Mouse (Mus musculus) layer of hippocampus, adult 8-10 months (tissue): Measurements from ENCODE around the gene Pnpla5. TPM values are rescaled to one million over a fixed set of nuclear protein-coding genes. Genes with fewer than 3 reads are reported as not detected.
A peak's percentile ranks its signal among the peaks of the same experiment; 100 is the strongest.
"Not testable (repeated sequence)": the region's sequence is repeated elsewhere in the genome, so short reads cannot be mapped to it uniquely, and the experiment has no call there.

Experiments
- DNase-seq, 2 experiments: peaks; one replicate each; pipeline ENCODE4 v3.0.0; 2022; ENCODE audit warnings: low spot score in 2 of 2
- total RNA-seq, 4 experiments: library from RNA; stranded (reverse); gene quantifications; 2 replicates each; pipeline ENCODE4 v1.2.4; 2022

Pnpla5 gene
- not detected for total RNA-seq

DNA sequence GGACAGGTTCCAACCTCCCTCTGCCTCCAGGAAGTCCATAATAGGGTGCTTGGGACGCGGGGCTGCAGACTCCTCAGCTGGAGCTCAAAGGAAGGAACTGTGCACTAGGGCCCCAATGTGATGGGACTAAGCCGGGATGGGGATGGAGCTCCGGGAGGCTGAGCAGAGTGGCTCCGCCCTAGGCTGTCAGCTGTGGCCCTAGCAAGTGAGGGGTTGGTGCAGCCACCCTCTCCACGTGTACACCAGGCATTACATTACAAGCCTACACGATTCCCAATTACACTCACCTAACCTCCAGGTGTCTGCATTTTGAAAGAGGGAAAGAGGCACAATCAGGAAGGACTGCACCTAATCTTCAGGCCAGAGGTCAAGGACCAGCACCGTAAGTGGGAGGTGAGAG lies at the start of gene Pnpla5:
Gene Pnpla5, minus strand, starts transcription at position 101 of the 400 bp plus-strand sequence.
- no peak for DNase-seq

DNA sequence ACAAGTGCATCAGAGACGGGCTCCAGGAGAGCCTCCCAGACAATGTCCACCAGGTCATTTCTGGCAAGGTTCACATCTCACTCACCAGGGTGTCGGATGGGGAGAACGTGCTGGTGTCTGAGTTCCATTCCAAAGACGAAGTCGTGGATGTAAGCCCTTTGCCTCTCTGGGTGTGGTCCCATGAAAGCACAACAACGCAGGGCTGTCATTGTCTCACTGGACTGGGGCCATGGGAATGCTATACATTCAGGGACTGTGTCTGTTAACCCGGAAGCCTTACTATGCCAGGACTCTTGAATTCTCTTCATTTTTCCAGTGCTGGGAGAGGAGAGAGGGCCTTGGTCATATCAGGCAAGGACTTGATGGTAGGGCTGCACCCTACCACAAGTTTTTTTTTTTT lies 48.2 kb upstream of the Pnpla5 start:
- DNase-seq = no peak

- no peak for DNase-seq
Measured at GRCm38 (mm10) chr15:84169511-84169910, 46.5 kb upstream of the Pnpla5 start.

- no peak for DNase-seq
Measured at GRCm38 (mm10) chr15:84168170-84169161, 45.5 kb upstream of the Pnpla5 start.

DNA sequence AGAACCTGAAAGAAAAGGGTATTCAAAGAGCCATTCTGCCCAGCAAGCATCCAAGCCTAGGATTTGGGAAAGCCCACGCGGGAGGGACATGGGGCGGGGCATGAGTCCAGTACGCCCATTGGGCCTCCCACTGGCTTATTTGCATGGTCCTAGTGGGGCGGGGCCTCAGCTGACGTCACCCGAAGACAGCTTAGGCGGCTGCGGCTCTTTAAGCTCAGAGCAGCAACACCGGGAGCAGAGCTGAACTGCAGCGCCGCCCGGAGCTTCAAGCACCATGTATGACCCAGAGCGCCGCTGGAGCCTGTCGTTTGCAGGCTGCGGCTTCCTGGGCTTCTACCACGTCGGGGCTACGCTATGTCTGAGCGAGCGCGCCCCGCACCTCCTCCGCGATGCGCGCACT lies 44.6 kb upstream of the Pnpla5 start, which contains the start of gene Pnpla3:
Gene Pnpla3, plus strand, starts transcription at position 238 of the 400 bp plus-strand sequence.
- DNase-seq = peak; percentile 96 to 97

DNA sequence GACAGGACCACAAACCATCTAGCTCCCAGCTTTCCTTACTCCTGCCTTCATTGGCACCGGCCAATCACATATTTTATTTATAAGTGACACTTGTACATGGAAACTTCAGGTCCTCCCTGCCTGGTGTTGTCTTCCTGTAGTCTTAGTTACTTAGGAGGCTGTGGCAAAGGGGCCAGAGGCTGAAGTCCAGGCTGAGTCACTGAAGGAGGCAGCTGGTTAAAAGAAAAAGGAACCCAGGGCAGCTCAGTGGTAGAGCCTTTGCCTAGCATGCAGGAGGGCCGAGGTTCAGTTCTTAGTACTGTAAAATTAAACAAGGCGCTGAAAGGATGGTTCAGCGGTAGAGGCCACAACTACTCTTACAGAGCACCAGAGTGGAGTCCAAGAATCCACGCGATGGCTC lies 43.8 kb upstream of the Pnpla5 start:
- no peak for DNase-seq

GRCm38 (mm10) chr15:84161871-84162270 lies 38.9 kb upstream of the Pnpla5 start:
- no peak for DNase-seq

GRCm38 (mm10) chr15:84157530-84157929 lies 34.6 kb upstream of the Pnpla5 start:
- DNase-seq = not testable (repeated sequence)

DNA sequence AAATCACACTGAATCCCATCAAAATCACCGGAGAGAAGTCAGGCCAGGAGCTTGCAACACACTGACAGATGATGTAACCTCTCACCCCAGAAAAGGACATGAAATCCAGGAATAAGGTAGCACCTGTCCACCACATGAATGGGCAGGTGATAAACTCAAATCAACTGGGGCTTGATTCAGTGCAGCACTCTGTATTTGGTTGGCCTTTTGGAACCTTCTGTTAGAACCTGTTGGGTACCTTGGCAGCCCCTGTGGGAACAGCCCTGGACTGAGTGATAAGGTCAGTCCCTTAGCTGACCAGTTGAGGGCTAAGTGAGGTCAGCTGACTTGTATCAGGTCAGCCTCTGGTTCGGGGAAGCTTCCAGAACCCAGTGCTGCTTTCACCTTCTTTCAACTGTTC lies 33.2 kb upstream of the Pnpla5 start:
- DNase-seq = no peak

DNA sequence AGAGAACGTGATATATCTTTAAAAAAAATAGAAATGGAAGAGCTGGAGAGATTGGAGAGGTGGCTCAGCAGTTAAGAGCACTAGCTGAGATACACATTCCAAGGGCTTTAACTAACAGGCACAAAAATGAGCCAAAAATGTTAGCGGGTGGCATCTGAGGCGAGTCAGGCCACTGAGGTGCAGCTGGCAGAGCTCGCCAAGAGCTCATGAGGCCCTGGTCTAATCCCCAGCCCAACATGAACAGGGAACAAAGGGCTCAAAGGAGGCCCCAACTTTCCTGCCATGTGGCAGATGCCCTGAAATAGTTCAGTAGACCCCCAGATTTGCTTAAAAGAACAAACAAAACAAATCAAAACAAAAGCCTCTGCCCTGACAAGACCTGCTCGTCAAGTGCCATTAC lies 18.0 kb upstream of the Pnpla5 start:
- DNase-seq = no peak

- DNase-seq = no peak
Measured at GRCm38 (mm10) chr15:84140109-84140508, 17.1 kb upstream of the Pnpla5 start.

GRCm38 (mm10) chr15:84139592-84140005 lies 16.6 kb upstream of the Pnpla5 start:
- no peak for DNase-seq

DNA sequence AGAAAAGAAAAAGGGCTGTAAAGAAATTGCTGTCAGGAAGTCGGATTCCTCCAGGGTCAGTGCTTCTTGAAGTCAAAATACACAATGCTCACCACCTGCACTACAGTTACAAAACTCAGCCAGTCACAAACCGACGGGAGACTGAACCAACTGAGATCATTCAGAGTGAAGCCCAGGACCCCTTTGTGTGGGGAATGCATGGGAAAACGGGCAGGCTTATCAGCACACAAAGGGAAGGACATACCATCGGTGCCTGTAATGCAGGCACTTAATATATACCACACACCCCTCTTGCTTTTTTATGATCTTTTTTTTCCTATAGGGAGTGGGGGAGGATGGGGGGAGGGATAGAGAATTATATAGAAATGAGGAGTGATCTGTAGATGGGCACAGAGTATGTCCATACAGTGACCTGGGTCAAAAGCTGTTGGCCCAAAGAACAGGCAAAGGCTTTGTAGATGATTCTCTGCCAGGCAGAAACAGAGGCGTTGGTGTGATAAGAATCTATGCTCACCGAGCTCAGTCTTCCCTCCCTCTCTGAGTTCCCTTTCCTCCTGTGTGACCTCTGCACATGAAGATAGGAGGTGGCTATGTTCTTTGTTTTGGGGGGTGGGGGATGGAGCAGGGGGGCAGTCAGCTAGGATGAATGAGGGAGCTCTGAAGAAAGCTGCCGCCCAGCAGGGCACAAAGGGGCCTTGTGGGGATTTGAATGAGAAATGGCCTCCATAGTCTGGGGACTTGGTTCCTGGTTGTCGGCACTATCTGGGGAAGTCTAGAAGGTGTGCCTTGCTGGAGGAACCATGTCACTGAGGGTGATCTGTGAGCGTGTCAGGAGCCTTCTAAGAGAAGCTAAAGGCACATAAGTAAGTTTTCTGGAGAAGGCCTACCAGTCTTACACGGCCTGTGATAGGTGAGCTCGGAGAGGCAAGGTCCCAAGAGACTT lies 13.8 kb upstream of the Pnpla5 start:
- DNase-seq = no peak

DNA sequence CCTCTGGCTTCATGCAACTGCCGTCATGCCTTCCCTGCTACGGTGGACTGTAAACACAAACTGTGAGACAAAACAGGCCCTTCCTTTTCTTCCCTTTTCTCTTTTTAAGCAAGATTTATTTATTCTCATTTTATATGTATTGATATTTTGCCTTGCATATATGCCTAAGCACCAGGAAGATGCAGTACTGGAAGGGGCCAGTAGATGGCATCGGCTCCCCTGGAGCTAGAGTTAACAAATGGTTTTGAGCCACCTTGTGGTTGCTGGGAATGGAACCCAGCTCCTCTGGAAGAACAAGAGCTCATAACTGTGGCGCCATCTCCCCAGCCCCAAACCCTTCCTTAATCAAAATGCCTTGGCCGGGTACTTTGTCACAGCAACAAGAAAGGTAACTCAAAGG lies 12.5 kb upstream of the Pnpla5 start:
- no peak for DNase-seq

GRCm38 (mm10) chr15:84133440-84133839 lies 10.5 kb upstream of the Pnpla5 start:
- DNase-seq = no peak

DNA sequence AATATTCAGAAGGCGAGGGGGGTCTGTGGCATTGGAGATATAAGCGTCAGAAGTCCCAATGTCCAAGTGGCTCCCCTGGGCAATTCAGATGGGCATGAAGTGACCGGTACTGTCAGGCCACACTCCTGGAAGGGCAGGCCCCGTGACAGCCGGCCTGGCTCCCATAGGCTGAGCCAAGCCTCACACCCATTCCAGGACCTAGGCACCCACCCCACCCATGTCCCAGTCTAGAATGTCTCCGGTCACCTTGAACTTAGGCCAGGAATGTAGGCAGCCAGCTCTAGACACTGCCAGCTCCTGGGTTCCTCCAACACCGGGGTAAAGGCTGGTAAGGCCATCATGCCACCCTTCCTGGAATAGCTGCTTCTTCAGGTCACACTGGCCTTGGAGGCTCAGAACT lies 9.0 kb upstream of the Pnpla5 start:
- no peak for DNase-seq

- no peak for DNase-seq
Measured at GRCm38 (mm10) chr15:84131096-84131786, 8.3 kb upstream of the Pnpla5 start.

DNA sequence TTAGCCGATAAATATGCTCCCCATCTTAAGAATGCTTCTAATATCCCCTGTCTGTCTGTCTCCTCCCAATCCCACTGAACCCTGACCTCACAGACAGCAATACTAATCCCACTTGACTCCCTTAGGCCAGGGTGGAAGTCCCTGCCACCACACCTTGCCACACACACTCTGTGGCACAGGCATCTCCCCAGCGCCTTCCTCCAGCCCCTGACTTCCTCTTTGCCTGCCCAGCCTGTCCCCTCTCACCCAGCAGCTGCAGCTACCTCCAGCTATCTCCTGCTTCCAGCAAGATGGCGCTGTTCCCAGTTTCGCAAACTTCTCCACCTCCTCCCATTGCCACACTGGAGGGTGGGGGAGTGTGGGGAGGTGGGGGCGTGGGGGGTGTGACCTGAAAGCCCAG lies 3.9 kb upstream of the Pnpla5 start:
- no peak for DNase-seq

- no peak for DNase-seq
Measured at GRCm38 (mm10) chr15:84126447-84126846, 3.5 kb upstream of the Pnpla5 start.

DNA sequence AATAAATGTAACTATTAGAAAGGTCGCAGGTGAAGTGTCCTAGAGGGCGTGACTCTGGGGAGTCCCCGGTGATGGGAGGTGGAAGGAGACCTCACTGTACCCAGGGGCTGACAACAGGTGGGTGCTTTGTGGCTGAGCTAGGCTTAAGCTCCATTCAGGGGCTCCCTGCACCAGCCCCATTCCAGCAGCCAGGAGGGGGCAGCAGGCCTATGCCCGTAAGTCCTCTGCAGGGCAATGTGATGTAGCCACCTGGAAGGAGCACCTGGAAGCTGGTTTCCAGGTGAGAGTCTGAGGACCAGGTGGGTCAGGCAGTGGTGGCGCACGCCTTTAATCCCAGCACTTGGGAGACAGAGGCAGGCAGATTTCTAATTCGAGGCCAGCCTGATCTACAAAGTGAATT lies 1.1 kb upstream of the Pnpla5 start:
- no peak for DNase-seq

DNA sequence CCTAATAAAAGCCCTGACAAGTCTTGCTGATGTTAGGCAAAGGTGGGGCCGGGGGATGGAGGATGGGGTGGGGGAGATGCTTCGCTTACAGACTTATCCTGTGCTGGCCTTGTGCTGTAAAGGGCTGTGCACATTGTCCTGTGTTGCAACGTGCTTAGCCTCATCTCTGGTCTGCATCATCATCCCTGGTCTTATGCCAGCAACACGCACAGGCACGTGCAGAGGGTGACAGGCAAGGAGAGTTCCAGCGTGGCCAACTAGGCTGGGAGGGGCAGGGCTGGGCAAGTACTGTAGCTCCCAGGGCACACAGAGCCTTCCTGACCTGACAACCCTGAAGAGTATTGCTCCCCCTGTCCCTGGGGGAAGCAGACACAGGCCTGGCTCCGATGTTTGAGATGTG lies 1.9 kb downstream of the Pnpla5 start:
- no peak for DNase-seq
